Mouse (Mus musculus): ENCODE results near the gene Lpin1.

GRCm38 (mm10) chr12:16568936-16569650 is 41.7 kb downstream of the Lpin1 start:
- TF ChIP-seq CTCF (IDR thresholded peaks at IDR 0.05; ENCODE audit: low read depth, low read length) (no peak), TAL1 (conservative IDR thresholded peaks at IDR 0.05; ENCODE audit: low read depth, low read length) (no peak), GATA2 (IDR thresholded peaks at IDR 0.05; ENCODE audit: borderline replicate concordance, low read depth, low read length) (no peak), GATA1 (IDR thresholded peaks at IDR 0.05; ENCODE audit: borderline replicate concordance, low read length) (no peak), POLR2AphosphoS5 (IDR thresholded peaks at IDR 0.05; ENCODE audit: insufficient replicate concordance, low read depth, low read length) (no peak)

All from G1E (cell line).